In genomic region chr12:111089145-111089544, GRCm38 (mm10) we compare ENCODE assay signal across 8 mouse cellular contexts. TPM values are rescaled to one million over a fixed set of nuclear protein-coding genes. Genes with fewer than 3 reads are reported as not detected.
DNase-seq lines count a peak whose midpoint lies in the region; ATAC-seq and TF ChIP-seq lines count a peak whose summit lies in the region.

No protein-coding gene starts in this region.

- no peak for TF ChIP-seq EP300 in stomach, postnatal 0 days (optimal IDR thresholded peaks at IDR 0.05)

- H3K27ac ChIP-seq in forebrain, embryonic 16.5 days (ENCODE audit: low read length), result no peak overlapping the region; the same call in 1 of the 2 replicates
- no peak overlapping the region for H3K27ac ChIP-seq in forebrain, embryonic 12.5 days
- H3K27ac ChIP-seq in kidney, postnatal 0 days, result peak overlapping the region; percentile 8; the same call in 1 of the 2 replicates
- 0 out of 2 replicates have a peak overlapping the region, but pooled peaks have one; percentile 4 for H3K27ac ChIP-seq in stomach, postnatal 0 days (replicated peaks)

- H3K9ac ChIP-seq in forebrain, embryonic 16.5 days (replicated peaks; ENCODE audit: low read depth, low read length), result 0 out of 2 replicates have a peak overlapping the region, but pooled peaks have one; percentile 18
- H3K9ac ChIP-seq in forebrain, embryonic 12.5 days, result no peak overlapping the region; the same call in 1 of the 2 replicates
- H3K9ac ChIP-seq in kidney, postnatal 0 days (ENCODE audit: low read depth, low read length), result no peak overlapping the region
- no peak overlapping the region for H3K9ac ChIP-seq in stomach, postnatal 0 days (ENCODE audit: low read length)

- H3K27me3 ChIP-seq in forebrain, embryonic 16.5 days (replicated peaks; ENCODE audit: control insufficient read depth, insufficient read depth, low read length), result no peaks in the 10 kb centered on the region
- no peaks in the 10 kb centered on the region for H3K27me3 ChIP-seq in forebrain, embryonic 12.5 days
- H3K27me3 ChIP-seq in kidney, postnatal 0 days (ENCODE audit: insufficient read depth, low read length), result no peaks in the 10 kb centered on the region
- H3K27me3 ChIP-seq in stomach, postnatal 0 days (ENCODE audit: control insufficient read depth, insufficient read depth, low read length), result no peaks in the 10 kb centered on the region

- peaks cover 8% of the 10 kb centered on the region for H3K4me1 ChIP-seq in forebrain, embryonic 16.5 days (replicated peaks; ENCODE audit: control insufficient read depth, insufficient read depth, low read length)
- H3K4me1 ChIP-seq in forebrain, embryonic 12.5 days, result peaks cover 22% of the 10 kb centered on the region
- H3K4me1 ChIP-seq in kidney, postnatal 0 days (replicated peaks; ENCODE audit: insufficient read depth, low read length), result peaks cover 2% of the 10 kb centered on the region; the same call in 1 of the 2 replicates
- H3K4me1 ChIP-seq in stomach, postnatal 0 days (replicated peaks; ENCODE audit: control insufficient read depth, insufficient read depth), result no peaks in the 10 kb centered on the region

- H3K4me3 ChIP-seq in forebrain, embryonic 16.5 days (replicated peaks; ENCODE audit: low read length), result no peak overlapping the region
- H3K4me3 ChIP-seq in forebrain, embryonic 12.5 days (replicated peaks), result no peak overlapping the region
- H3K4me3 ChIP-seq in kidney, postnatal 0 days (replicated peaks; ENCODE audit: low read depth, low read length), result no peak overlapping the region
- H3K4me3 ChIP-seq in stomach, postnatal 0 days (ENCODE audit: low read depth, low read length), result no peak overlapping the region

- H3K36me3 ChIP-seq in forebrain, embryonic 16.5 days (ENCODE audit: control insufficient read depth, insufficient read depth), result peaks cover 4% of the 10 kb centered on the region; the same call in 1 of the 2 replicates
- peaks cover 17% of the 10 kb centered on the region for H3K36me3 ChIP-seq in forebrain, embryonic 12.5 days (replicated peaks)
- H3K36me3 ChIP-seq in kidney, postnatal 0 days (ENCODE audit: insufficient read depth, low read length), result 0 out of 2 replicates have a peak, but pooled peaks cover 4% of the 10 kb centered on the region
- H3K36me3 ChIP-seq in stomach, postnatal 0 days (ENCODE audit: control insufficient read depth, insufficient read depth, low read length), result no peaks in the 10 kb centered on the region

- no peaks in the 10 kb centered on the region for H3K9me3 ChIP-seq in forebrain, embryonic 16.5 days (ENCODE audit: control insufficient read depth, low read length)
- H3K9me3 ChIP-seq in forebrain, embryonic 12.5 days, result no peaks in the 10 kb centered on the region
- H3K9me3 ChIP-seq in kidney, postnatal 0 days (replicated peaks; ENCODE audit: low read length), result no peaks in the 10 kb centered on the region
- no peaks in the 10 kb centered on the region for H3K9me3 ChIP-seq in stomach, postnatal 0 days (ENCODE audit: control insufficient read depth, low read length)

- WGBS in forebrain, embryonic 16.5 days, result 77% methylated on average over 7 of the region's 7 CpGs
- WGBS in forebrain, embryonic 12.5 days, result 76% methylated on average over 7 of the region's 7 CpGs
- WGBS in kidney, postnatal 0 days, result 44% methylated on average over 7 of the region's 7 CpGs
- WGBS in stomach, postnatal 0 days, result 72% methylated on average over 7 of the region's 7 CpGs

- no peak for TF ChIP-seq CTCF in kidney, postnatal 0 days (IDR thresholded peaks at IDR 0.05; ENCODE audit: low read depth)
- TF ChIP-seq CTCF in stomach, postnatal 0 days (IDR thresholded peaks at IDR 0.05; ENCODE audit: low read depth), result no peak

- DNase-seq in testis, postnatal 14 days (ENCODE audit: low spot score), result peak; percentile 21
- no peak for DNase-seq in testis, postnatal 10 days (ENCODE audit: low spot score)
- peak; percentile 43 for DNase-seq in kidney, postnatal 0 days (ENCODE audit: low spot score)
- no peak for DNase-seq in stomach, postnatal 0 days (ENCODE audit: low spot score)
- DNase-seq in ovary, postnatal 14 days (ENCODE audit: low spot score), result no peak
- DNase-seq in thymus, postnatal 25 days, result no peak

- no peak overlapping the region for H3K4me2 ChIP-seq in forebrain, embryonic 16.5 days (ENCODE audit: low read length)
- H3K4me2 ChIP-seq in forebrain, embryonic 12.5 days, result no peak overlapping the region
- no peak overlapping the region for H3K4me2 ChIP-seq in kidney, postnatal 0 days (ENCODE audit: low read length)
- H3K4me2 ChIP-seq in stomach, postnatal 0 days (replicated peaks; ENCODE audit: low read depth), result no peak overlapping the region

- ATAC-seq in forebrain, embryonic 16.5 days, result no peak
- ATAC-seq in forebrain, embryonic 12.5 days (ENCODE audit: low FRiP score), result no peak
- peak; percentile 62; the same call in 1 of the 2 replicates for ATAC-seq in kidney, postnatal 0 days (replicated peaks; ENCODE audit: low FRiP score, low read depth)
- ATAC-seq in stomach, postnatal 0 days (ENCODE audit: low FRiP score, low TSS enrichment), result peak; percentile 74

RNA-seq across cellular contexts. Expression of gene Rcor1, which starts 50.0 kb away (rescaled TPM):
- polyA plus RNA-seq in forebrain, embryonic 16.5 days (2015; fragmentation: Nextera tagmentation; extraction: Ambion mirVana), result 7.6 and 8.3 TPM in 2 replicates
- 10.1 and 10.7 TPM in 2 replicates for polyA plus RNA-seq in forebrain, embryonic 12.5 days (2016; fragmentation: Nextera tagmentation; extraction: Ambion mirVana)
- 9.9 and 10.1 TPM in 2 replicates for polyA plus RNA-seq in kidney, postnatal 0 days (2015; fragmentation: Nextera tagmentation; extraction: Ambion mirVana)
- polyA plus RNA-seq in stomach, postnatal 0 days (2015; fragmentation: Nextera tagmentation; extraction: Ambion mirVana), result 7.9 and 10.5 TPM in 2 replicates

Comparison
In these comparisons a context has a peak if more than half of its experiments do, and no peak if none do; other contexts are left out.
1. DNase-seq: peak in testis, postnatal 14 days (single experiment) and kidney, postnatal 0 days (single experiment); none in testis, postnatal 10 days (single experiment), stomach, postnatal 0 days (single experiment), ovary, postnatal 14 days (single experiment) and thymus, postnatal 25 days (single experiment).
2. ATAC-seq: peak in kidney, postnatal 0 days (single experiment) and stomach, postnatal 0 days (single experiment); none in forebrain, embryonic 16.5 days (single experiment) and forebrain, embryonic 12.5 days (single experiment).
3. H3K27ac ChIP-seq: peak in kidney, postnatal 0 days (single experiment) and stomach, postnatal 0 days (single experiment); none in forebrain, embryonic 16.5 days (single experiment) and forebrain, embryonic 12.5 days (single experiment).